Mouse (Mus musculus) cerebellum, adult 2 months (tissue): ENCODE measurements around the gene Ttn. TPM values are rescaled to one million over a fixed set of nuclear protein-coding genes. Genes with fewer than 3 reads are reported as not detected.
A peak's percentile ranks its signal among the peaks of the same experiment; 100 is the strongest.

Experiments
- DNase-seq, 2 experiments: peaks; one replicate each; pipeline ENCODE4 v3.0.0; 2021
- H3K27ac ChIP-seq: fragments of 200-500 bp; 2 replicates; pipeline ENCODE4 v1.5.1; 2012; ENCODE audit warnings: low read length, control low read depth, inconsistent platforms; ENCODE audit not compliant: insufficient read depth
- H3K27me3 ChIP-seq: fragments of 200-500 bp; 2 replicates; pipeline ENCODE4 v1.6.1; 2012; ENCODE audit warnings: inconsistent platforms, mild to moderate bottlenecking, low read length, moderate library complexity; ENCODE audit not compliant: control insufficient read depth, insufficient read depth
- H3K4me1 ChIP-seq: fragments of 200-500 bp; 2 replicates; pipeline ENCODE4 v1.6.1; 2011; ENCODE audit warnings: low read length; ENCODE audit not compliant: control insufficient read depth, insufficient read depth
- H3K4me3 ChIP-seq: fragments of 200-500 bp; replicated peaks from 2 replicates; pipeline ENCODE3; 2011; ENCODE audit warnings: mild to moderate bottlenecking, low read depth, low read length, control low read depth; ENCODE audit not compliant: insufficient read depth
- CTCF ChIP-seq: fragments of 200-500 bp; IDR thresholded peaks from 2 replicates; pipeline ENCODE4 v1.5.1; 2011; ENCODE audit warnings: low read depth, mild to moderate bottlenecking, control low read depth, low read length, moderate library complexity, borderline replicate concordance; ENCODE audit not compliant: insufficient read depth
- POLR2A ChIP-seq: fragments of 200-500 bp; IDR thresholded peaks from 2 replicates; pipeline ENCODE4 v1.6.1; 2011; ENCODE audit warnings: low read length, control low read depth, borderline replicate concordance; ENCODE audit not compliant: insufficient read depth
- WGBS: fragments of 180-500 bp; shearing (Covaris S2); methylation state at CpG from one replicate; pipeline ENCODE4 v1.1.7; 2018; 5-methylcytosine and 5-hydroxymethylcytosine counted together
- polyA plus RNA-seq: library from polyadenylated mRNA; depleted of rRNA; stranded (reverse); fragments of >200 nt; gene quantifications from 2 replicates; pipeline ENCODE4 v1.2.3, GENCODE M21; 2012

Ttn gene
- polyA plus RNA-seq, 1 experiment = 0.47 TPM

GRCm38 (mm10) chr2:76962045-76962432 is 20.3 kb downstream of the Ttn start:
- no peaks in the 10 kb centered on the region for H3K4me1 ChIP-seq
- H3K27me3 ChIP-seq = no peaks in the 10 kb centered on the region
- H3K27ac ChIP-seq = no peak overlapping the region
- TF ChIP-seq POLR2A = no peak
- TF ChIP-seq CTCF = no peak
- no peak overlapping the region for H3K4me3 ChIP-seq
- DNase-seq = no peak
- 85% methylated on average over 6 of the region's 6 CpGs for WGBS

GRCm38 (mm10) chr2:76961420-76962044 is 20.8 kb downstream of the Ttn start:
- H3K4me1 ChIP-seq = no peaks in the 10 kb centered on the region
- TF ChIP-seq POLR2A (no peak), CTCF (no peak)
- WGBS = 87% methylated on average over 10 of the region's 10 CpGs
- no peak for DNase-seq
- H3K27ac ChIP-seq = no peak overlapping the region
- H3K4me3 ChIP-seq = no peak overlapping the region
- no peaks in the 10 kb centered on the region for H3K27me3 ChIP-seq

- 76% methylated on average over 7 of the region's 7 CpGs for WGBS
- no peak overlapping the region for H3K27ac ChIP-seq
- H3K4me1 ChIP-seq = no peaks in the 10 kb centered on the region
- TF ChIP-seq POLR2A (no peak), CTCF (no peak)
- H3K4me3 ChIP-seq = no peak overlapping the region
- no peak for DNase-seq
- no peaks in the 10 kb centered on the region for H3K27me3 ChIP-seq
Measured at GRCm38 (mm10) chr2:76949774-76950173, 32.6 kb downstream of the Ttn start.

GRCm38 (mm10) chr2:76938515-76938914 is 43.8 kb downstream of the Ttn start:
- TF ChIP-seq CTCF = no peak
- no peak for TF ChIP-seq POLR2A
- Histone ChIP-seq H3K27me3 (no peaks in the 10 kb centered on the region), H3K27ac (no peak overlapping the region), H3K4me3 (no peak overlapping the region), H3K4me1 (0 out of 2 replicates have a peak, but pooled peaks cover 4% of the 10 kb centered on the region)
- no peak for DNase-seq
- 12% methylated on average over 10 of the region's 10 CpGs for WGBS

GRCm38 (mm10) chr2:76929718-76930117 is 52.6 kb downstream of the Ttn start:
- Histone ChIP-seq H3K27ac (no peak overlapping the region), H3K27me3 (no peaks in the 10 kb centered on the region), H3K4me3 (no peak overlapping the region), H3K4me1 (peaks cover 19% of the 10 kb centered on the region)
- DNase-seq = peak; percentile 70
- TF ChIP-seq POLR2A = no peak
- peak; percentile 67; the same call in 1 of the 2 replicates for TF ChIP-seq CTCF
- WGBS = 4% methylated on average over 2 of the region's 2 CpGs

- peak overlapping the region; percentile 57 for H3K27ac ChIP-seq
- no peaks in the 10 kb centered on the region for H3K27me3 ChIP-seq
- WGBS = 9% methylated on average over 3 of the region's 3 CpGs
- no peak for TF ChIP-seq CTCF
- TF ChIP-seq POLR2A = no peak
- H3K4me1 ChIP-seq = peaks cover 19% of the 10 kb centered on the region
- no peak overlapping the region for H3K4me3 ChIP-seq
- peak; percentile 68 to 83 for DNase-seq
Measured at GRCm38 (mm10) chr2:76928816-76929215, 53.5 kb downstream of the Ttn start.

- no peaks in the 10 kb centered on the region for H3K27me3 ChIP-seq
- peaks cover 19% of the 10 kb centered on the region for H3K4me1 ChIP-seq
- WGBS = 65% methylated on average over 7 of the region's 7 CpGs
- TF ChIP-seq POLR2A = no peak
- TF ChIP-seq CTCF = no peak
- peak in 1 of 2 experiments; percentile 25 for DNase-seq
- H3K4me3 ChIP-seq = no peak overlapping the region
- peak overlapping the region; percentile 37; the same call in 1 of the 2 replicates for H3K27ac ChIP-seq
Measured at GRCm38 (mm10) chr2:76928298-76928697, 54.0 kb downstream of the Ttn start.

- TF ChIP-seq POLR2A (no peak), CTCF (peak; percentile 54)
- peaks cover 19% of the 10 kb centered on the region for H3K4me1 ChIP-seq
- DNase-seq = peak; percentile 39 to 49
- H3K27ac ChIP-seq = no peak overlapping the region
- no peak overlapping the region for H3K4me3 ChIP-seq
- 55% methylated on average over 12 of the region's 12 CpGs for WGBS
- H3K27me3 ChIP-seq = no peaks in the 10 kb centered on the region
Measured at GRCm38 (mm10) chr2:76926927-76927326, 55.4 kb downstream of the Ttn start.
